Mouse (Mus musculus) intestine, embryonic 14.5 days (tissue): Measurements from ENCODE around the gene Myzap. TPM values are rescaled to one million over a fixed set of nuclear protein-coding genes. Genes with fewer than 3 reads are reported as not detected.

Experiments used
- ATAC-seq: fragments of 200-750 bp; cut with Nextera tagmentation; replicated peaks from 2 replicates; pipeline ENCODE4 v1.8.0; 2017; ENCODE audit warnings: low read depth, moderate number of reproducible peaks, moderate TSS enrichment, moderate library complexity; ENCODE audit not compliant: low FRiP score, low TSS enrichment
- DNase-seq: peaks from one replicate; pipeline ENCODE4 v3.0.0-alpha.2; 2018; ENCODE audit warnings: low spot score
- H3K27ac ChIP-seq: fragments of 300-500 bp; sonication (generic); 2 replicates; pipeline ENCODE4 v1.5.1; 2014; ENCODE audit warnings: low read depth, mild to moderate bottlenecking, control low read depth
- H3K27me3 ChIP-seq: fragments of 300-500 bp; sonication (generic); replicated peaks from 2 replicates; pipeline ENCODE4 v1.6.1; 2014; ENCODE audit warnings: low read length, control low read depth; ENCODE audit not compliant: control insufficient read depth, insufficient read depth
- H3K36me3 ChIP-seq: fragments of 300-500 bp; sonication (generic); 2 replicates; pipeline ENCODE4 v1.6.1; 2014; ENCODE audit warnings: low read length, control low read depth; ENCODE audit not compliant: control insufficient read depth, insufficient read depth
- H3K4me1 ChIP-seq: fragments of 300-500 bp; sonication (generic); replicated peaks from 2 replicates; pipeline ENCODE4 v1.6.1; 2014; ENCODE audit warnings: low read length, control low read depth, mixed read lengths; ENCODE audit not compliant: control insufficient read depth, insufficient read depth
- H3K4me2 ChIP-seq: fragments of 300-500 bp; sonication (generic); 2 replicates; pipeline ENCODE4 v1.6.1; 2014; ENCODE audit warnings: low read length
- H3K4me3 ChIP-seq: fragments of 300-500 bp; sonication (generic); 2 replicates; pipeline ENCODE4 v1.5.1; 2014; ENCODE audit warnings: low read depth, low read length, control low read depth, mixed read lengths
- H3K9ac ChIP-seq: fragments of 300-500 bp; sonication (generic); 2 replicates; pipeline ENCODE4 v1.6.1; 2014; ENCODE audit warnings: mild to moderate bottlenecking, low read length
- H3K9me3 ChIP-seq: fragments of 300-500 bp; sonication (generic); 2 replicates; pipeline ENCODE4 v1.6.1; 2016; ENCODE audit warnings: low read length, control low read depth; ENCODE audit not compliant: control insufficient read depth
- WGBS: fragments of 180-500 bp; shearing (Covaris S2); extraction: QIAGEN DNeasy Blood & Tissue Kit; methylation state at CpG from one replicate; pipeline ENCODE4 v1.1.7; 2014; 5-methylcytosine and 5-hydroxymethylcytosine counted together
- polyA plus RNA-seq: library from polyadenylated mRNA; unstranded; fragments of >200 nt; fragmentation: Nextera tagmentation; extraction: Ambion mirVana; gene quantifications from 2 replicates; pipeline ENCODE4 v1.2.1, GENCODE M21; 2014

Myzap gene
- polyA plus RNA-seq: 10.1 TPM in 2 replicates

DNA sequence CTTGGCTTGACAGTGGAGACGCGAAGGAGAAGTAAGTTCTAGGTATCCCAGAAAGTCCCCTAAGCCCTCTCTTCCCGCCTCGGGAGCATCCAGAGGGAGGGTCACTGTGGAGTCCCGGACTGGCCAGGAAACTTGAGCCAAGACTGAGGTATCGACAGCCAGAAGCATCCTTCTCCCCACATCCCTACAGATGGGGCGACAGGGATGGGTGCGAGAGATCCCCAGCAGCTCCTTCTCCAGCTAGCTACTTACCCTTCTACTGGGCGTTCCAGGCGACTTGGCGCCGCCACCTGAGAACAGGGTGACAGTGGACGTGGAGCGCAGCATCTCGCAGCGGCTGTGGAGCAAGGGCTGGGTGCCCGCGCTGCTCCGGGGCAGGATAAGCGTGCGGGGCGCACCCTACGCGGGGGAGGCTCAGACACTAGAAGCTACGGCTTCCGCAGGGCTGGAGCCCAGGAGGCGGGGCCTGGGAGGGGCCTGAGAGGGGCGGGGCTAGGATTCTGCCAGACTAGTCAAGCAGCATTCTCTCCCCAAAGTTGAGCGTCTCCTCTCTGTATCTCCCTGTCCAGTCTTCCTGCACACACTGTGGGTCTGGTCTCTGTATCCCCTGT lies at the start of gene Myzap:
TSS of gene Myzap (minus strand) at position 423 of the 611 bp plus-strand sequence.
- WGBS: under 1% methylated on average over 29 of the region's 29 CpGs
- ATAC-seq: peak; percentile 93

GRCm38 (mm10) chr9:71640361-71640927 lies 48.3 kb upstream of the Myzap start:
- ATAC-seq (no peak), DNase-seq (no peak)
- 0 out of 2 replicates have a peak, but pooled peaks cover 2% of the 10 kb centered on the region for H3K36me3 ChIP-seq
- WGBS: 82% methylated on average over 4 of the region's 4 CpGs
- H3K27me3 ChIP-seq: no peaks in the 10 kb centered on the region
- H3K27ac ChIP-seq: no peak overlapping the region
- no peak overlapping the region for H3K9ac ChIP-seq
- no peak overlapping the region for H3K4me2 ChIP-seq
- H3K4me3 ChIP-seq: no peak overlapping the region
- H3K9me3 ChIP-seq: no peaks in the 10 kb centered on the region
- no peaks in the 10 kb centered on the region for H3K4me1 ChIP-seq

More for the DNA sequence above, at the start of gene Myzap:
- Histone ChIP-seq H3K27ac (no peak within 1 kb of the TSS), H3K9ac (peak within 1 kb of the TSS; percentile 55), H3K4me3 (peak within 1 kb of the TSS; percentile 53), H3K9me3 (no peaks in the 10 kb centered on the region), H3K36me3 (no peaks in the 10 kb centered on the region), H3K4me1 (peaks cover 6% of the 10 kb centered on the region), H3K27me3 (no peaks in the 10 kb centered on the region), H3K4me2 (peak within 1 kb of the TSS; percentile 72)
- peak; percentile 95 for DNase-seq

- Histone ChIP-seq H3K9ac (no peak overlapping the region), H3K4me3 (no peak overlapping the region), H3K9me3 (no peaks in the 10 kb centered on the region; the same call in 1 of the 2 replicates), H3K36me3 (0 out of 2 replicates have a peak, but pooled peaks cover 2% of the 10 kb centered on the region), H3K27ac (no peak overlapping the region), H3K4me1 (no peaks in the 10 kb centered on the region), H3K27me3 (no peaks in the 10 kb centered on the region), H3K4me2 (no peak overlapping the region)
- WGBS: 67% methylated on average over 11 of the region's 11 CpGs
- DNase-seq: no peak
- ATAC-seq: no peak
Measured at GRCm38 (mm10) chr9:71638198-71638597, 46.0 kb upstream of the Myzap start.

GRCm38 (mm10) chr9:71636854-71637253 lies 44.7 kb upstream of the Myzap start:
- H3K36me3 ChIP-seq: peaks cover 6% of the 10 kb centered on the region; the same call in 1 of the 2 replicates
- no peak overlapping the region for H3K27ac ChIP-seq
- H3K4me1 ChIP-seq: no peaks in the 10 kb centered on the region
- no peak for DNase-seq
- H3K4me3 ChIP-seq: no peak overlapping the region
- no peak for ATAC-seq
- H3K9ac ChIP-seq: no peak overlapping the region
- no peaks in the 10 kb centered on the region for H3K27me3 ChIP-seq
- H3K4me2 ChIP-seq: no peak overlapping the region
- H3K9me3 ChIP-seq: no peaks in the 10 kb centered on the region; the same call in 1 of the 2 replicates
- 80% methylated on average over 1 of the region's 1 CpGs for WGBS

DNA sequence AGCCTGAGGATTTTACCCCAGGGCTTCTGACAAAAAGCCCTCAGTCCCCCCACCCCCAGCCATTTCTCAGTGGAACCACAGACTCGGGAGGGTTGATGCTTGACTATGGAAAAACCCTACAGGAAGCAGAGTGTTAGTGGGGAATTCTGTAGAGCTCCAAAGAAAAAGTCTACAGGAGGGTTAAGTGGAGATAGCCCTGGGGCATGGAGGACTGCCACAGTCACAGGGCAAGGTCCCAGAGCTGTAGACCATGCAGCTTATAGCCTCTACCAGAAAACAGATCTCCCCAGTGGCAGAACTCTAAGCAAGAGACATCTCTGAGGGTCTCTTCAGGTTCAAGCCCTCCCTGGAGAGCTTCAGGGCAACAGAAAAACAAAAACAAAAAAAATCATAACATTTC lies 43.5 kb upstream of the Myzap start:
- Histone ChIP-seq H3K9me3 (no peaks in the 10 kb centered on the region; the same call in 1 of the 2 replicates), H3K9ac (no peak overlapping the region), H3K27me3 (no peaks in the 10 kb centered on the region), H3K4me3 (no peak overlapping the region), H3K4me2 (no peak overlapping the region), H3K4me1 (no peaks in the 10 kb centered on the region), H3K27ac (no peak overlapping the region), H3K36me3 (peaks cover 8% of the 10 kb centered on the region; the same call in 1 of the 2 replicates)
- ATAC-seq (no peak), DNase-seq (no peak)
- 60% methylated on average over 1 of the region's 1 CpGs for WGBS

DNA sequence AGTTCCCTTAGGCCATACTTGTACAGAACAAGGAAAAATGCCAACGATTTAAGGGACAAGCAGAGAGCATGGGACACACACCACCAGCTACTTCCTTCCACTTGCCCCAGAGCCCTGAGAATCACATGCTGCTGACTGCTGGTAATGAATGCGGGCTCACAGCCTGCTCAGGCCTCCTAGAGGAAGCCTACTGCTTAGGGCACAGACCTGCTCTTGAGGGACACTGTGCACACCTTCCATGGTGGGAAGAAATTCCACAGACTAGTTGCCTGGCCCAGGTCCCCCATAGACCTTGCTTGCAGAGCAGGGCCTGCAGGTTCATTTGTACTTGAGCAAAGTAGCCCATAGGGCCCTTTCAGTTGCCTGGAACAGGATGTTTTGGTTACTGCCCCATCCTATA lies 42.8 kb upstream of the Myzap start:
- Histone ChIP-seq H3K4me2 (no peak overlapping the region), H3K4me3 (no peak overlapping the region), H3K4me1 (no peaks in the 10 kb centered on the region), H3K27ac (no peak overlapping the region), H3K9ac (no peak overlapping the region), H3K27me3 (no peaks in the 10 kb centered on the region), H3K36me3 (peaks cover 14% of the 10 kb centered on the region), H3K9me3 (no peaks in the 10 kb centered on the region; the same call in 1 of the 2 replicates)
- 86% methylated on average over 2 of the region's 2 CpGs for WGBS
- no peak for ATAC-seq
- DNase-seq: no peak

DNA sequence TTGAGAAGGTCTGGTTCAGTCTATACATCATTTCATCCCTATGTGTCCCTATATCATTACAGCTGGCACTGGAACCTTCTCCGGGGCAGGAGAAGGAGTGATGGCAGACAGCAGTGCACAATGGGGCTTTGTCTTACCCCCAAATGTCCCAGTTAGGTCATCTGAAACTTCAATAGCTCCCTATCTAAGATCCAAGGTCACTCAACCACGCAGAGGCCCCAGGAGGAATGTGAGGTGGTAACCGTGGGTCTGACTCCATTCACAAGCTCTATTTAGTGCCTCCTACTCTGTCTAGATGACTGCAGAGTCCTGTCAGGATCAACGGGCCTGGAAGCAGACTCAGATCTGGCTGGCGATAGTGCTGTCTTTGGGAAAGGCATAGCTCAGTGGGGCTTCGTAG lies 36.8 kb upstream of the Myzap start:
- H3K4me3 ChIP-seq: no peak overlapping the region
- WGBS: 61% methylated on average over 6 of the region's 6 CpGs
- H3K27ac ChIP-seq: no peak overlapping the region
- ATAC-seq (no peak; the same call in 1 of the 2 replicates), DNase-seq (no peak)
- H3K4me2 ChIP-seq: no peak overlapping the region
- peaks cover 20% of the 10 kb centered on the region for H3K36me3 ChIP-seq
- no peaks in the 10 kb centered on the region for H3K27me3 ChIP-seq
- no peaks in the 10 kb centered on the region; the same call in 1 of the 2 replicates for H3K9me3 ChIP-seq
- H3K4me1 ChIP-seq: no peaks in the 10 kb centered on the region; the same call in 1 of the 2 replicates
- H3K9ac ChIP-seq: no peak overlapping the region

GRCm38 (mm10) chr9:71628286-71628685 lies 36.1 kb upstream of the Myzap start:
- ATAC-seq: no peak
- 71% methylated on average over 6 of the region's 6 CpGs for WGBS

More at GRCm38 (mm10) chr9:71628286-71628685, 36.1 kb upstream of the Myzap start:
- Histone ChIP-seq H3K4me1 (no peaks in the 10 kb centered on the region; the same call in 1 of the 2 replicates), H3K9me3 (no peaks in the 10 kb centered on the region), H3K4me3 (no peak overlapping the region), H3K27me3 (no peaks in the 10 kb centered on the region), H3K36me3 (peaks cover 20% of the 10 kb centered on the region), H3K27ac (no peak overlapping the region), H3K9ac (no peak overlapping the region), H3K4me2 (no peak overlapping the region)
- no peak for DNase-seq
